Mouse (Mus musculus): ENCODE results near the gene Gnb1l.

The Gnb1l gene

DNA sequence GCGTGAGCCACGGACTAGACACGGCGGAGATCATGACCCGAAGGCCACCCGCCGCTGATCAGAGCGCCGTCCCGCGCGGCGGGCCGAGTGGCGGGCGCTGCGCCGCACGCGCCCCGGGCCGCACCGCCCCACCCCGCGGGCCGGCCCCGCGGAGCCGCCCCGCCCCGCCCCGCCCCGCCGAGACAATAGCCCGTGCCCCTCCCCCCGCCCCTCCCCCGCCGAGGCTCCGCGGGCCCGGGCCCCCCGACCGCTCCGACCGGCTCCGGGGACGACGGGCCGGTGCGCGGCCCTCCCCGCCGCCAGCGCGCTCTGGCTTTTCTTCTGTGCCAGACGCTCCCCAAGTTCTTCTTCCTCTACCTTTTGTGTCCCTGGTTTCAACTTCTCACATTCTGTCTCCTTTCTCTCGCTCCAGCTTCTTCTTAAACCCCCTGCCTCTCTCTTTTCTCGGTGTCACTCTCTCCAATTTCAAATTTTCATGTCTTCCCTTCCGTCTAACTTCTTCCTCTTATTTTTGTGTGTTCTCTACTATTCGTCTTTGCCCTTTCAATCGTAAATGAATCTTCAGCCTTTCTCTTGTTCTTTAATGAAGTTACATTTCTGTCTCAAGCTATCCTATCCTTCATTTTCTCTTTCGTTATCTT lies 88.5 kb downstream of the Gnb1l start:
- DNase-seq (ENCODE audit: low spot score) = no peak

DNA sequence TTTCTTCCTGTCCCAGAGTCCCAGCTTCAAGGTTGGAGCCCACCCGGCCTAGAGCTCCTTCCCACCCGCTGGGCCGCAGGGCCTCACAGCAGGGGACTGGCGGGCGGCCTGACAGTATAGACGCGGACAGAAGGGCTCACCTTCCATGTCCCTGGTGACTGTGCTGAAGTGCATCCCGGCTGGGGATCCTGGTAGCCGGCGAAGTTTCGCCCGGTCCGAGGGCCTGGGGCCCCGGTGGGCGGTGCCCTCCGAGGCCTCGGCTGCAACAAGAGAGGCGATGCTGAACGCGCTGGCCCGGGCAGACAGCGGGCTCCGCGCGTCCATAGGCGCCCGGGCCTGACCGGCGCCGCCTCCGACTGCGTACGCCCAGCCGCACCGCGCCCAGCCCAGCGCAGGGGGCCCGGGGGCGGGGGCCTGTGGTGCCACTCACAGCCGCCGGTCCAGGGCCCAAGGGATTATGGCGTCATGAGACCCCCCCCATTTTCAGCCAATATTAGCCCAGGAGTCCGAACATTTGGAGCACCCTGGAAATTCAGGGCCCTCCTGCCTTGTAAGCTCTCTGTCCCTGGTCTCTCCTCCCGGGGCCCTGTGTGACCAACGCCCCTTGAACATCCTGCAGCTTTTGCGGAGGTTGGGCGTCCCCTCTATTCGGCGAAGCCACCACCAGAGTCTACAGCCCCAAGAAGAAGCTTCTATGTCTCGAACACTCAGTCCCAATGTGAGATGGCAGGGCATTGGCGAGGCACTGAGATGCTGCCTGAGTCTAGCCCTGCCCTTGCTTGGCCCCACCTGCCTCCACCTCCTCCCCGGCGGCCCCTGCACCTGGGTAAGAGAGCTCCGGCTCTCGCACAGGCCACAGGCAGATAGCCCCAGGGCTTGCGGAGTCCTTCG lies 89.6 kb downstream of the Gnb1l start:
- DNase-seq (ENCODE audit: low spot score) = no peak

DNA sequence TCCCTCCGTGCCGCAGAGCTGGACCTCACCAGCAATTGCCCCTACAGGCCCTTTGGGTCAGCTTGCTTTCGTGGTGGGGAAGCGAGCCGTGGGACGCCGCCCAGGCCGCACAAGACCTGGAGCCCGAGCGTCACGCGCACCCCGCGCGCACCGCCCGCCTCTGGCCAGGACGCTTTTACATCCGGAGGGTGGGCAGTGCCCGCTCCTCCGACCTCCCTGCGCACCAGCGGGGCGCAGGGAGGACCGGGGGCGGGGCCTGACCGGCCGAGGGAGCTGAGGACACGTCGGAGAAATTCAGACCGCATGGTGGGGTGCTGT lies 90.2 kb downstream of the Gnb1l start:
- no peak for DNase-seq (ENCODE audit: low spot score)

DNA sequence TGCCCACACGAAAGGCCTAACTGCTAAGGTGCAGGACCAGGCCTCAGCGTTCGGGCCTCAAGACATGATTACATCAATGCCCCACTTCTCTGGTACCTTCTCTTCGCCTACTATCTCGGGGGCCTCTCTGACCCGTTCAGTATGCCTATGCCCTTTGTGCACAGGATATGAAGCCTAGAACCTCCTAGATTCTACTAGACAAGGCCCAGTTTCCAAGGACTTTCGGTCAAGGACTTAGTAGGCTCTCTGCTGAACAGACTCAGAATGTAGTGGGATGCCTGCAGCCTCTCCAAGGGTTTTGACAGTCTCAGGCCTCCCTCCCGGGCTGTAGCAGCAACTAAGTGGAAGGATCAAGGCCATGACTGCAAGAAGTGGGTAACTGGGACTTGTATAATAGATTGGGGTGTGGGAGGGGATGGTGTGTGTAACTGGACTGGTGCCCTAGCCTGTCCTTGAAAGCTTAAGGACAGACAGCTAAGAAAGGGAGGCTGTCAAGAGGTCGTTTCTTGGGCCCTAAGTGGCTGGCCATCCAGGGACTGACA lies 90.6 kb downstream of the Gnb1l start:
- no peak for DNase-seq (ENCODE audit: low spot score)

DNA sequence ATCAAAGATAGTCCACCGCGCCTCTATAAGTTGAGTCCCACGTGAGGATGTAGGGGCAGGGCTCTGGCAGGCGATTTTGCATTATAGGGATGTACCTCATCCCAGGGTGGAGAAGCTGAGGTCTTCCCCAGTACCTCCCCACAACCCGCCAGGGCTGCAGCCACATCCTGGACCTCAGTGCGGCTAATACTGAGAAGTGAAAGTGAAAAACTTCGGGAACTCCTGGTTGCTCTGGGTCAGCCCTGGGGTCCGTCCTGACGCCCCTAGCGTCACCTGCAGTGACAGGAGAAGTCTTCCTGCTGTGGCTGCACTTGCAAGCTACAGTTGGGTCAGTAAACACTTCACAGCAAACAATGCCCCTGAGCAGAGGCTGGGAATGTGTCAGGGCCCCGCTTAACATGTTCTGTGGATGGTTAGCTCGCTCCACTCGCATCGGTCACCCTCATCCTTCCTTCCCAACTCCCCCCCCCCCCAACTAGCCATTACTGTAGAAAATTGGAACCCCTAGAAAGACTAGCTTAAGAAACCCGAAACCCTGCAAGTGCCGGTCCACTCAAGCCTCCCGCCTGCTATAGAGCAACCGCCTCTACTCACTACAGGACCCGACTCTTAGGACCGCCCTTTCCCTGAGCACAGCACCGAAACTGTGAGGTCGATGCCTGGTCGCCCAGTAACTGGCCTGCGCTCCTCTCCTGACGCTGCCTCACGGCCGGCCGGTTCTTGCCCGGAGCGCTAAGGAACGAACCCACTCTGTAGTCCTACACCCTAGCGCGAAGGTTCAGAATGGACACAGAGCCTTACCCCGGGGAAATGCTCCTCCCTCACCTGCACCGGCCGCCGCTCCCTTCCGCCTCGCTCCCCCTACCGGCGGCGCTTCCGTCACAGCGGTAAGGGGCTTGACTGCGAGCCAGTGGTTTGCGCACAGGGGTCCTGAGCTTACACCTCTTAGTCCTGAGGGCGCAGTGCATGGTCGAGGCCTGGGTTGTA lies 91.6 kb downstream of the Gnb1l start, which contains the start of gene Tbx1:
Tbx1 (minus strand) TSS at position 868 of the 987 bp plus-strand sequence.
- no peak for DNase-seq (ENCODE audit: low spot score)

DNA sequence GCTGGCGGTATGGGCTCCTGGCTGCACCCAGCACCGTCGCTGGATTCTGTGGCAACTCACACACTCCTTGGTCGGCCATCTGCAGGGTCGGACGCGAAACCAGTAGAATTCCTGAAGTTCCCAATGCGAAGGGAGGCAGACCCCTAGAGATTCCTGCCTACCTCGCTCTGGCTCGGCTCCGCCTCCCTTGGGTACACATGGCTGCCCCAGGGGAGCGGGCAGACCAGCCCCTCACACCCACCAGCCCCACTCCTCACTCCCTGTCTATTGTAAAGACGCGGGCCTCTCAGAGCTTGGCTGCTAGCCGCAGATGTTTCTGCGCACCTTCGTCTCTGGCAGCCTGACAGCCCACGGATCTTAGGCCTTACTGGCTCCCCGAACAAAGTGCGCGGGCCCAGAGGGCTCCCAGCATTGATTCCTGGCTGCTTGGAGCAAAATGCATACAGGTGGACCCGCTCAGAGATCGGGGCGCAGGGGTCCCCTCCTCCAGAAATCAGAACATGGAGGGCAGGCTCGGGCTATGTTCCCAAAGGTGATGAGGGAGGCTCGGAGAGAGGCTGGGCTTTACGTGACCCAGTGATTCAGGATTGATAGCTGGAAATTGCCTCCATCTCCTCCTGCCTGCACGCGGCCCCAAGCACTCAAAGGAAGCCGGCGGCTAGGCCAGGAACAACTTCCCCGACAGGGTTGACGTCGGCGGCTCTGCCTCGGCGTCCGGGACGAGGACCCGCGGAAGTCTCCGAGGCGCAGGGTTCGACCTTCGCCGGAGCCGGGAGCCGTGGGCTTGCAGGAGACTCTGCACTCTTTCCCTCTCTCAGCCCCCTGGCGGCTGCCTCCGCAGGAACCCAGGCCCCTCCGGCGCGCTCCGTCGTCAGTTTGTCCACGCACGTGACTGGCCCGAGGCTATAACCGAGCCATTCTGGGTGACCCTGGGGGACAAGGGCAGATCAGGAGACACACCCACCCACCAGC lies 92.8 kb downstream of the Gnb1l start:
- DNase-seq (ENCODE audit: low spot score) = no peak

DNA sequence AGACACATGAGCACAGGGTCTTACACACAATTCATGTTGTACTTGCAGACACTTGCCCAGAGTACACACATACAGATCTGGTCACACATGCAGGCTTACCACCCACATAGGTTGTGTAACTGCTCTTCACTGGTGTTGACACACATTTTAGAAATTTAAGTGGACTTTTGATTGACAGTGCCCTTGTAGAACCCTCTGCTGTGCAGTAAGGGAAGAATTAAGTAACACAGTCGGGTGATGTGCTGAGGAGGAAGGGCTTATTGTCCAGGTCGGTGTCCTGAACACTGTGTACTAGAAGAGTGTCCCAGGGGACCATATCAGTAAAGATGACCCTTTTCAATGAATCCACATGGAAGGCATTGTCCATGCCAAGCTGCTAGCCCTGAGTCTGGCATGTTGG lies 95.4 kb downstream of the Gnb1l start:
- DNase-seq (ENCODE audit: low spot score) = no peak

DNA sequence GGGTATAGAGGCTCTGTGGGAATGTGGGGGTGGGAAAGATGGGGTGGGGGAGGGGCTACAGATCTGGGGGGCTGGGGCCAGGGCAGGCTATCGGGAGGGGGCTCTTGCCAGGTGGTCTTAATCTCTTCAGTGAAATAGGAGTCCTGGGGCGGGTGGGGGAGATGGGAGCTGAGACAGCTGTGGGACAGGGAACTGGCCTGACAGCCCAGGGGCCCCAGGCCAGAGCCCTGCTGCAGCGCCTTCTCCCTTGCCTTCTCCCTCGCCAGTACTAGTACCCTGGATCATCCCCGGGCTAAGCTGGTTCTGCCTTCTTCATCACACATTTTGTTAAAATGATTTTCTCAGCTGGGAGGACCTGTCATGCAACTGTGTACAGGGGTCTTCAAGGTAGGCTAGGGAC lies 97.7 kb downstream of the Gnb1l start:
- DNase-seq (ENCODE audit: low spot score) = no peak

DNA sequence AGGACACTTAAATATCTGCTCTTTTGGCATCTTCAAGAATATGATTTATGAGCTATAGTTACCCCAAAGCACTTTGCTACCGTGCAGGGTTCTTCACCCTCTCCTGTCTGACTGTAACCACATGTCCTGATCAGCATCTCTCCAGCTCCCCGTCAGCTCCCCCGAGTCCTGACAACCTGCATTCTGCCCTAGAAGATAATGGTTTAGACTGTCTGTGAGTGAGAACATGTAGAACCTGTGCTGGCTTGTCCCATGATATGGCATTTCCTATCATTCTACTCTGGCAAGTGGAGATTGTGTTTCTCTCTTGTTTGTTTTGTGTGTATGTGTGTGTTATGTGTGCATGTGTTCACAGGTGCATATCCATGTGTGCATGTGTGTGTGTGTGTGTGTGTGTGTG lies 99.5 kb downstream of the Gnb1l start:
- no peak for DNase-seq (ENCODE audit: low spot score)

DNA sequence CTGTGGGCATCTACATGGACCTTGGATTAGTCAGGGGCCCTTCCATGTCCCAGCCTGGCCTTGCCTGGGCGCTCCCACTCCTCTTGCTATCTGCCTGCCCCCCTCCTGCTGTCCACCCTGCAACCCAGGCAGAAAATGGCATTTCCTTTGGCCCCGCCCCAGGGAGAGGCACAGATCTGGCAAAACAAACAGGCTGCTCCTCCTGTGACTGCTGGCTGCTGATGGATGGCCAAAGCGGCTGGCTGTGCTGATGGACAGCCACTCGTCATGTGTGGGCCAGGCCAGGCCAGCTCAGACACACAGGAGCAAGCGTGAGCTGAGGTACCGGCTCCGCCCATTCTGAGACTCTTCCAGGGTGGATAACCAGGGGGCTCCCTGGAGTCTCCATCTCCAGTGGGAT lies 102.9 kb downstream of the Gnb1l start:
- no peak for DNase-seq (ENCODE audit: low spot score)

DNA sequence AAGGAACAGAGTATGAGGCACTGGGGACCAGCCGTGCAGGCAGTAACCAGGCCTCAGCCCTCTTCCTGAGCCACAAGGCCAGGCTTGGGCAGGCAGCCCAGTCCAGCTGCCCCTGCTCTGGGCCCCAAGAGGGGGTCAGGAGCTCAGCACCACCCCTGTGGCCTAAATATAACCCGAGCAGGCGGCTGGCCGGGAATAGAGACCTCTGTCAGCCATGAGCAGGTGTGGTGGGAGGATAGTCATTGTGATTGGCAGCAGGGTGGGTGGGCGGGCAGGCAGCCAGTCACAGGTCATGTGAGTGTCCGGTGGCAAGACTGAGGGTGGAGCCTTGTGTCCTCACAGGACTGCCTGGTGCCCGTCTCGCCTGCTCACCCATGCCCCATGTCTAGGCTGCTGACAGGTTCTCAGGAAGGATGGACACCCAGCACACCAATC lies 105.8 kb downstream of the Gnb1l start:
- no peak for DNase-seq (ENCODE audit: low spot score)

DNA sequence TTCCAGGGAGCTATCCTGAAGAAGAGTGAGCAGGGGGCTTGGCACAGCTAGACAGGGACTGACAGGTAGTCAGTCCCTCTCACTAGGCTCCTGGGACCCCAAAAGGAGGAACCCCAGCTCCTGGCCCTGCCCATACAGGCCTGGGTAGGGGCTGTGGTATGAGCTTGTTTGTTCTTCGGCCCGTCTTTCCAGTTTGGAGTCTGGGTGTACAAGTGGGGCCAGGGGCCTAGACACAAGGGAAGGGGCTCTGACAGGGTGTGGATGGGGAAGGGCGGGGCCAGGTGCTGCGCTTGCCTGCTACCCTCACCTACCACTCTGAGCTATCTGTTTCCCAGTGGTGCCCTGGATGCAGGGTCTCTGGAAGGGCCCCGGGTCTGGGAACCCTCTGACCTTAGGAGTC lies 107.2 kb downstream of the Gnb1l start:
- no peak for DNase-seq (ENCODE audit: low spot score)

DNA sequence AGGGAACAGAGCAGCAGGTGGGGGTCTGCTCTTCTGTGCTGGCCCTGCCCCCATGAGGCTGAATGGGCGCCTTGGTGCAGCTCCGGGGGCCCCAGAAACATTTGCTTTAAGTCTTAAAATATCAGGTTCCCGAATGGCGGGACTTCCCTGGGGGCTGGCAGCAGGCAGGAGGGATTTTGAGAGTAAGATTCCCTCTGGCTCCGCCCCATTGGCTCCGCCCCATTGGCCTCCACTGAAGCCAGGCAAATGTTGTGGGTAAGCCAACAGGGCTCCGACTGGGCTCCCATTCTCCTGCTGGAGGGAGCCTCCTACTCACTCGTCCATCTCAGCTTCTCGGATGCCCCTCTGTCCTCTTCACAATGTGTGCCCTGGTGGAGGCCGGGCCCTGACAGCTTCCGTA lies 109.7 kb downstream of the Gnb1l start:
- no peak for DNase-seq (ENCODE audit: low spot score)

DNA sequence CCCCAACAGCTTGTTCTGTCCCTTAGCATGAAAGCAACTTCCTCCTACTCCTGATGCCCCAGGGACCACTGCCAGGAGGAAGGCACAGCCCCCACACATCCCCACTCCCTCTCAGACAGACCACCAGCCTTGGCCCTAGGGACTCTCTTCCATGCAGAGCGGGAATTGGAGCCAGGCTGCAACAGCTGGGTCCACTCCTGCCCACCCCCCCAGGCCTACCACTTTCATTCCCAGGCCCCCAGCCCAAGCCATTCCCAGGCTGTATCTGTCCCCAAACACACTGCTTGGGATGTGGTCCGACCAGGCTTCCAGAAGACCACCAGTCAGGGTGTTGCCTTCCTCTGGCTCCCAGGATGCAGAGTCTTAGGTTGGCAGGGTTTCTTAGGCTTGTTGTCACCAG lies 110.6 kb downstream of the Gnb1l start:
- no peak for DNase-seq (ENCODE audit: low spot score)

DNA sequence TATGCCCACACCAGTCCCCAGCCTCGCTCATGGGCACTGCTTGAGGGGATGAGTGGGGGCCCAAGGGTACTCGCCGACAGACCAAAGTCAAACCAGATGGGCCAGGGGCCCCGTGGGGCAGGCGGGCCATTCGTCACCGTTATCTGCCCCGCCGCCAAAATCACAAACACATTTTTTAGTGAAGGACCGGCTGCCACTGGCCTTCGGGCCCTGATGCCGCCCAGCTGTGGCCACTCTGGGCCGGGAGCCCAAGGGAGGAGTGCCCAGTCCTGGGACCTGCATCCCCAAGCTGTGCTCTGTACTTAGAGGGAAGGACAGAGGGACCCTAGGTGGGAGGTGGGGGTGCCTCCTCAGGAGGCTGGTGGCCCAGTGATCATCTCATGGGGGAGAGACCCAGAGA lies 113.2 kb downstream of the Gnb1l start:
- no peak for DNase-seq (ENCODE audit: low spot score)

DNA sequence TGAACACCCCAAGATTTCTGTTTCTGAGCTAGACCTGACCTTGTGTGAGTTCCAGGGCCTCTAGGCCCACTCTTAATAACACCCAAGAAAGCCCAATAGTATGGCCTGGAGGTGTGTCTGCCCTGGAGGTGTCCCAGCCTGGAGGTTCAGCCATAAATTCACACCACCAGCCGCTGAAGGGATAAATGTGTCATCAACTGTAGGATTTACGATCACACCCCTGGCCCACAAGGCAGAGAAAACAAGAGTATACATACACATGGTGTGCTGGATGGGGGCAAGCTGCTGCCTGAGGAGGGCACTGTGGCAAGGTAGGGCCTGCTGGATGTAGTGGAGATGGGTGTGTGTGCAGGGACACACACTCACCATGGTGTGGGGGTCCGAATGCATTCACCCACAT lies 114.8 kb downstream of the Gnb1l start:
- DNase-seq (ENCODE audit: low spot score) = no peak

Data from ovary, postnatal 10 days (tissue).